Mouse (Mus musculus) intestine, embryonic 16.5 days (tissue): ENCODE data around the gene Mtcl1. TPM values are rescaled to one million over a fixed set of nuclear protein-coding genes. Genes with fewer than 3 reads are reported as not detected.
"Not testable (repeated sequence)": the region's sequence is repeated elsewhere in the genome, so short reads cannot be mapped to it uniquely, and the experiment has no call there.

Experiments used
- ATAC-seq: fragments of 200-750 bp; cut with Nextera tagmentation; 2 replicates; pipeline ENCODE4 v1.8.0; 2017; ENCODE audit warnings: moderate TSS enrichment, moderate library complexity
- H3K27ac ChIP-seq: fragments of 300-500 bp; sonication (generic); 2 replicates; pipeline ENCODE4 v1.5.1; 2014; ENCODE audit warnings: mild to moderate bottlenecking, low read length
- H3K27me3 ChIP-seq: fragments of 300-500 bp; sonication (generic); replicated peaks from 2 replicates; pipeline ENCODE4 v1.6.1; 2014; ENCODE audit warnings: low read length, control low read depth, mixed read lengths; ENCODE audit not compliant: control insufficient read depth, insufficient read depth
- H3K36me3 ChIP-seq: fragments of 300-500 bp; sonication (generic); 2 replicates; pipeline ENCODE4 v1.6.1; 2014; ENCODE audit warnings: low read length, control low read depth; ENCODE audit not compliant: control insufficient read depth, insufficient read depth
- H3K4me1 ChIP-seq: fragments of 300-500 bp; sonication (generic); 2 replicates; pipeline ENCODE4 v1.6.1; 2014; ENCODE audit warnings: low read length, control low read depth, mixed read lengths; ENCODE audit not compliant: control insufficient read depth, insufficient read depth
- H3K4me2 ChIP-seq: fragments of 300-500 bp; sonication (generic); 2 replicates; pipeline ENCODE4 v1.6.1; 2014; ENCODE audit warnings: low read depth, low read length, control low read depth
- H3K4me3 ChIP-seq: fragments of 300-500 bp; sonication (generic); 2 replicates; pipeline ENCODE4 v1.5.1; 2014; ENCODE audit warnings: mild to moderate bottlenecking, low read length
- H3K9ac ChIP-seq: fragments of 300-500 bp; sonication (generic); 2 replicates; pipeline ENCODE4 v1.6.1; 2014; ENCODE audit warnings: low read depth, low read length
- H3K9me3 ChIP-seq: fragments of 300-500 bp; sonication (generic); 2 replicates; pipeline ENCODE4 v1.6.1; 2016; ENCODE audit warnings: low read length, control low read depth; ENCODE audit not compliant: control insufficient read depth
- WGBS: fragments of 180-500 bp; shearing (Covaris S2); extraction: QIAGEN DNeasy Blood & Tissue Kit; methylation state at CpG from one replicate; pipeline ENCODE4 v1.1.7; 2014; 5-methylcytosine and 5-hydroxymethylcytosine counted together
- polyA plus RNA-seq: library from polyadenylated mRNA; unstranded; fragments of >200 nt; fragmentation: Nextera tagmentation; extraction: Ambion mirVana; gene quantifications from 2 replicates; pipeline ENCODE4 v1.2.1, GENCODE M21; 2015

Mtcl1 gene
- polyA plus RNA-seq, 1 experiment from 2014 or later, result 4.1 TPM

- Histone ChIP-seq H3K27ac (no peak overlapping the region), H3K4me1 (no peaks in the 10 kb centered on the region), H3K4me2 (no peak overlapping the region), H3K27me3 (no peaks in the 10 kb centered on the region), H3K4me3 (no peak overlapping the region), H3K36me3 (no peaks in the 10 kb centered on the region), H3K9ac (no peak overlapping the region), H3K9me3 (no peaks in the 10 kb centered on the region)
- no peak for ATAC-seq
- WGBS, result 84% methylated on average over 12 of the region's 12 CpGs
These were observed 11.4 kb downstream of the Mtcl1 start for GRCm38 (mm10) chr17:66438137-66438536.

GRCm38 (mm10) chr17:66436811-66437210, 12.7 kb downstream of the Mtcl1 start:
- Histone ChIP-seq H3K4me1 (no peaks in the 10 kb centered on the region), H3K4me2 (no peak overlapping the region), H3K4me3 (no peak overlapping the region), H3K9me3 (no peaks in the 10 kb centered on the region), H3K36me3 (no peaks in the 10 kb centered on the region), H3K27me3 (no peaks in the 10 kb centered on the region), H3K9ac (no peak overlapping the region), H3K27ac (no peak overlapping the region)
- WGBS, result 72% methylated on average over 8 of the region's 8 CpGs
- ATAC-seq, result no peak

- Histone ChIP-seq H3K4me3 (no peak overlapping the region), H3K9ac (no peak overlapping the region), H3K27me3 (no peaks in the 10 kb centered on the region), H3K36me3 (no peaks in the 10 kb centered on the region), H3K27ac (no peak overlapping the region), H3K9me3 (no peaks in the 10 kb centered on the region), H3K4me2 (no peak overlapping the region), H3K4me1 (no peaks in the 10 kb centered on the region)
- no peak for ATAC-seq
- 92% methylated on average over 15 of the region's 15 CpGs for WGBS
These were observed 13.6 kb downstream of the Mtcl1 start for GRCm38 (mm10) chr17:66435982-66436381.

- Histone ChIP-seq H3K27ac (no peak overlapping the region), H3K36me3 (no peaks in the 10 kb centered on the region), H3K4me1 (no peaks in the 10 kb centered on the region), H3K9ac (no peak overlapping the region), H3K27me3 (no peaks in the 10 kb centered on the region), H3K9me3 (no peaks in the 10 kb centered on the region), H3K4me3 (no peak overlapping the region), H3K4me2 (no peak overlapping the region)
- no peak for ATAC-seq
- WGBS, result 90% methylated on average over 14 of the region's 14 CpGs
These were observed 14.5 kb downstream of the Mtcl1 start for GRCm38 (mm10) chr17:66435007-66435406.

GRCm38 (mm10) chr17:66434566-66434965, 15.0 kb downstream of the Mtcl1 start:
- whole genome bisulfite sequencing, result 90% methylated on average over 7 of the region's 7 CpGs

GRCm38 (mm10) chr17:66424601-66425000, 24.9 kb downstream of the Mtcl1 start:
- ATAC-seq, H3K36me3 ChIP-seq, H3K9me3 ChIP-seq, H3K4me2 ChIP-seq, H3K9ac ChIP-seq, H3K27me3 ChIP-seq, H3K4me1 ChIP-seq, H3K27ac ChIP-seq, H3K4me3 ChIP-seq: not testable (repeated sequence)
- WGBS, result 92% methylated on average over 4 of the region's 4 CpGs

More at GRCm38 (mm10) chr17:66434566-66434965, 15.0 kb downstream of the Mtcl1 start:
- Histone ChIP-seq H3K27ac (no peak overlapping the region), H3K36me3 (no peaks in the 10 kb centered on the region), H3K9me3 (no peaks in the 10 kb centered on the region), H3K4me2 (no peak overlapping the region), H3K4me1 (no peaks in the 10 kb centered on the region), H3K27me3 (no peaks in the 10 kb centered on the region), H3K9ac (no peak overlapping the region), H3K4me3 (no peak overlapping the region)
- ATAC-seq, result no peak

GRCm38 (mm10) chr17:66419421-66419820, 30.1 kb downstream of the Mtcl1 start:
- Histone ChIP-seq H3K4me2 (no peak overlapping the region), H3K9me3 (no peaks in the 10 kb centered on the region), H3K9ac (no peak overlapping the region), H3K27me3 (no peaks in the 10 kb centered on the region), H3K27ac (no peak overlapping the region), H3K4me3 (no peak overlapping the region), H3K36me3 (no peaks in the 10 kb centered on the region), H3K4me1 (peaks cover 11% of the 10 kb centered on the region)
- 57% methylated on average over 8 of the region's 8 CpGs for WGBS
- ATAC-seq, result no peak

- peak; percentile 40; the same call in 1 of the 2 replicates for ATAC-seq
- 30% methylated on average over 4 of the region's 4 CpGs for WGBS
- Histone ChIP-seq H3K4me3 (no peak overlapping the region), H3K27me3 (no peaks in the 10 kb centered on the region), H3K4me1 (peaks cover 11% of the 10 kb centered on the region), H3K27ac (no peak overlapping the region), H3K36me3 (no peaks in the 10 kb centered on the region), H3K4me2 (no peak overlapping the region), H3K9ac (no peak overlapping the region), H3K9me3 (no peaks in the 10 kb centered on the region)
These were observed 31.8 kb downstream of the Mtcl1 start for GRCm38 (mm10) chr17:66417748-66418147.

- Histone ChIP-seq H3K27me3 (no peaks in the 10 kb centered on the region), H3K27ac (no peak overlapping the region), H3K36me3 (no peaks in the 10 kb centered on the region), H3K4me3 (peak overlapping the region; percentile 31; the same call in 1 of the 2 replicates), H3K9ac (no peak overlapping the region), H3K4me1 (peaks cover 11% of the 10 kb centered on the region), H3K4me2 (peak overlapping the region; percentile 40), H3K9me3 (no peaks in the 10 kb centered on the region)
- no peak for ATAC-seq
- WGBS, result 29% methylated on average over 5 of the region's 5 CpGs
These were observed 32.2 kb downstream of the Mtcl1 start for GRCm38 (mm10) chr17:66417329-66417728.

- peak; percentile 59 for ATAC-seq
- peak overlapping the region; percentile 31 for H3K4me3 ChIP-seq
- H3K9ac ChIP-seq, result peak overlapping the region; percentile 29; the same call in 1 of the 2 replicates
- H3K27me3 ChIP-seq, result no peaks in the 10 kb centered on the region
- peak overlapping the region; percentile 40 for H3K4me2 ChIP-seq
- 18% methylated on average over 14 of the region's 14 CpGs for WGBS
- no peaks in the 10 kb centered on the region for H3K9me3 ChIP-seq
- peaks cover 11% of the 10 kb centered on the region for H3K4me1 ChIP-seq
- no peak overlapping the region for H3K27ac ChIP-seq
- H3K36me3 ChIP-seq, result no peaks in the 10 kb centered on the region
These were observed 32.7 kb downstream of the Mtcl1 start for GRCm38 (mm10) chr17:66416841-66417313.
